Mouse (Mus musculus) CD8-positive naive resting alpha-beta T cell, adult 2 months (primary cell): ENCODE measurements at regions not wholly inside any gene's neighbourhood (a gene's known extent, or its start where the extent isn't known, plus 50 kb on each side); places are given as distances from the start of the nearest gene placed in this dataset.

Source experiments
- DNase-seq, 2 experiments: peaks; one replicate each; pipeline ENCODE4 v3.0.0; 2022; ENCODE audit warnings: low read depth in 2 of 2, low spot score in 2 of 2

DNA sequence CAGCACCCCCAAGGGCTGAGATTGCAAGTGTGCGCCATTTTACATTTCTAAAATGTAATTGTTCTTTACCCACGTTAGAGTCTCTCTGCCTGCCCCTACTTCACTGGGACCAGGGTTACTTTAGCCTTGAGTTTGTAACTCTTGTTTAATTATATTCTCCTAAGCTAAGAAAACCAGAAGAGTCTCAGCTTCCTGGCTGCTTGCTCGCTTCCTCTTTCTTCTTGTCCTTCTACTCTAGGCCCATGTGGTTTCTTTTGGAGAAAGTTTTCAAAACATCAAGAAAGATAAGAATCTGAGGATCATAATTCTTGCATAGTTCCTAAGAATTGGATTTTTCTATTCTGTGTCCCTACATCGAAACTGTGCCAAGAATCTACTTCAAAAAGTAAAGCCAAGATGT is 228.6 kb downstream of the Tmsb4x start:
- DNase-seq, result no peak

DNA sequence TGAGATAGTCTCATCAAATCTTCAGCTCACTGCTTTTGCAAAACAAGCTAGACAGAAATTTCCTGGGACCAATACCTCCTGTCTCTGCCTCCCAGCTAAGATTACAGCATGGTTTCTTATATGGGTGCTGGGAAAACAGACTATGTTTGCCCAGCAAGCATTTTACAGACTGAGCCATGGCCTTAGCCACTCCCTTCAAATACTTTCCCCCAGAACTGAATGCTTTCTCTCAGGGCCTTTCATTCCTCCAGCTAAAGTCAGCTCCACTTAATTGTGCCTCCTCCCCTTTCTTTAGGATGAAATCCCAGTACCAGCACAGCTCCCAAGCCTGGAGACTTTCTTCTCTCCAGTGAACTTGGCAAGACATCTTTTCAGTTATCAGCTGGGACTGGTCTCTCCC is 232.1 kb downstream of the Tmsb4x start:
- no peak for DNase-seq

DNA sequence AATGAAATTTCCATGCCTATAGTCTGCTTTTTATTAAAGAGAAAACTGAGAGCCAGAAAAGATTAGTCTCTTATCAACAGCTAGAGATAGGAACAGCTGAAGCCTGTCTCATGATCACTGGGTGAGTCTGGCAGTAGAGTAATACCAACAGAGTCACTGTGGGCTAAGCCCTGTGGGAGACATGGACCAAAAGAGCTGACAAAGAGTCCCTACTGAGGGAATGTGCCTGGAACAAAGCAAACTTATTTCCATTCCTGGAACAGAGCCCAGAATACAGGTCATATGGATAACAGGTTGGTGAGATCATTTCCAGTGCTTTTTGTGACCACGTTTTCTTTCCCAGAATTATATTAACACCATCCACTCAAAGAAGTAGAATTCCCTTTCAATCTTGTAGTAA is 237.4 kb downstream of the Tmsb4x start:
- no peak for DNase-seq

- DNase-seq, result no peak
Measured at GRCm38 (mm10) chrX:166964656-166965582, 244.2 kb downstream of the Tmsb4x start.

DNA sequence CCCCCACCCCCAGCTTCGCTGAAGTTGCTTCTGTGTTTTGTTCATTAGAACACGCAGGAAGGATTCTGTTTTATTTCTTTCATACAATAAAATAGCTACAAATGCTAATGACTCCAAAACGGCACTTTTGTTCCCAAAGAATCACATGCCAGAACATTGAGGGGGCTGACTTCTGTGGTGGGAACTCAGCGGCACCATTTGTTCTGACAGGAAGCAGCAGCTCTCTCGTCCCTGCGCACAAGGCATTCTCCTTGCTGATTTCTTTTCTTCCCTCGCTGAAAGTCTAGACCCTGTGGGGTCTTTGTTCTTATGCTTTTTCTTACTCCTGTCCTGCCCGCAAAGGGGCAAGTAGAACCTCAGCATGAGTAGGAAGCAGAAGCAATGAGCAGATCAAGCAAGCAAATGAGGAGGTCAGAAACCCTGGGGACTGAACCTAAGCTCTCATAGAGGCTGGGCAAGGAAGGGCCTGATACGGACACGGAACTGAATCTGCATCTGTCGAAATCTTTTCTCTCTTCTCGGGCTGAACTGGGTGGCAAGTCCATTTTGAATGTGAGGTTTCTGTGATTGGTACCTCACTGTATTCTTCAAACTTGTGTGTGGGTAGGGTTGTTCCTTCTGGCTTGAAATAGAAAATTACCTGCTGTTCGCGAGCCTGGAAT is 256.5 kb downstream of the Tmsb4x start:
- DNase-seq, result peak in 1 of 2 experiments; percentile 9

GRCm38 (mm10) chrX:166951011-166951410 is 258.1 kb downstream of the Tmsb4x start:
- no peak for DNase-seq

DNA sequence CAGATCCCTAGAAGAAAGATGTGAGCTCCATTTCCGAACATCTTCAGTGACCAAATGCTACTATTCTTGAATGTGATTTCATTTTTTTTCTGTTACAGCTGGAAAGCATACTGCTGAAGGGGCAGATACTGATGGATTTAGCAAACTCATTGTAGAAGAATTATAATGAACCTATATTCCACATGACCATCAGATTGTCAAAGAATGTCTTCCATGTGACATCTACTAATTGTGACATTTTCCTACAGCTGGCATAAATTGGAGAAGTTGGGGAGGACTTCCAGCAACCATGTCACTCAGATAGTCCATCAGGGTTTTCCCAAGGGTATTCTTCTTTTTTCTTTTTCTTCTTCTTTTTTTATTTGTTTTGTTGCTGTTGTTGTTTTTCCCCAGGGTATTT is 263.2 kb downstream of the Tmsb4x start:
- no peak for DNase-seq

- no peak for DNase-seq
Measured at GRCm38 (mm10) chrX:166945476-166945875, 263.6 kb downstream of the Tmsb4x start.

GRCm38 (mm10) chrX:166933766-166934165 is 275.3 kb downstream of the Tmsb4x start:
- no peak for DNase-seq

DNA sequence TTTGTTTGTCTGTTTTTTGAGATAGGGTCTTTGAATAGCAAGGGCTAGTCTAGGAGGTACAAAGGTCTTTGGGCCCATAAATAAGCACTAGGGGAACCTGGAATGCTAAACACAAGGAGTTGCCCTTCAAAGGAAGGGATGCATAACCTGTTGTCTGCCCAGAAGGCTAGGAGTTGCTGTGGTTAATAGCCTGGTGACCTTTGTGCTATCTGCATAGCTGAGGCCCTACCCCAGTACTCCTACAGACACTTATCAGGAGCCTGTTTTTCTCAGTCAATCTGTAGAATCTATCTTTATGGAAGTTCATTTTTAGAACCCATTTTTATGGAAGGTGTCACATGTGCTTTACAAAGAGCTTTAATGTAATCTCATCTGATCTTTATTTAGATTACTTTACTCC is 276.6 kb downstream of the Tmsb4x start:
- no peak for DNase-seq

GRCm38 (mm10) chrX:166931048-166931447 is 278.1 kb downstream of the Tmsb4x start:
- DNase-seq, result no peak

- no peak for DNase-seq
Measured at GRCm38 (mm10) chrX:166929716-166930420, 279.2 kb downstream of the Tmsb4x start.

DNA sequence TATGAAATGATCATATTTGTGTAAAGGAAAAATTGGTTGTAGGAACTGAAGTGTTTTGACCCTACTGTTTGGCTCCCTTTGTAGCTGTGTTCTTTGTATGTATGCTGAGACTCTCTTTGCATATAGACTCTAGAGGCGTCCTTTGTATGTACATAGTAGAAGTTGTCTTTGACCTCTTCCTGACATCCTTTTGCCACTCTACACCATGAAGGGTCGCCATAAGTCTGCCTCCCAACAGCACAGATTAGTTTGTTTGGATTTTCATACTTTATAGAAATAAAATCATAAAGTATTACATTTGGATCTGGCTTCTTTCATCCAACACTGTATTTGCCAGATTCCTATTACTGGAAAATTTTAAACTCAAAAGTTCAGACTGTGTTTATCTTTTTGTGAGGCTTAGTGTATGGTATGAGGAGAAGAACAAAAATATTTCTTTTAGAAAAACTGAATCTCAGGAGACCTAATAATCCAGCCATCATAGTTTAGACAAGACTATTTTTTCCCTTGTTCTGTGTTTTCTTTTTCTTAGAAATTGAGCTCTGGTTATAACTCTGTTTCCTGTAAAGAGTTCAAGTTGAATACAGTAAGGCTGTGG is 293.7 kb downstream of the Tmsb4x start:
- no peak for DNase-seq

GRCm38 (mm10) chrX:166906602-166907001 is 302.5 kb downstream of the Tmsb4x start:
- DNase-seq, result no peak

DNA sequence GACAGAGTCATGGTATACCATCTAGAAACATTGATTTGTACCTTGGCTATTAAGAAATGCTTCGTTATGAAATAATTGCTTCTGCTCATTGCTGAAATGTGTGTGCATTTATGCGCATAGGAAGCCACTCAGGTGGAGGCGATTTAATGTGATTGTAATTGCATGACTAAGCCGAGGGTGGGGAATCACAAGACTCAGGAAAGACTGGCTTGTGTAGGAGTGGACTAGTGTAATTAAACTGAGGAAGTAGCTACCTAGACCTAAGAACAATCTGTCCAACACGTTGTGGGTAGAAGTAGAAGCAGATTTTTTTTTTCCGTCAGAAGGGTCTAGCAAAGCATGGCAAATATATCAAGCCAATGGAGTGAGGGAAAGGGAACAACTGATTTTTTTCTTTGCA is 308.4 kb downstream of the Tmsb4x start:
- DNase-seq, result no peak

DNA sequence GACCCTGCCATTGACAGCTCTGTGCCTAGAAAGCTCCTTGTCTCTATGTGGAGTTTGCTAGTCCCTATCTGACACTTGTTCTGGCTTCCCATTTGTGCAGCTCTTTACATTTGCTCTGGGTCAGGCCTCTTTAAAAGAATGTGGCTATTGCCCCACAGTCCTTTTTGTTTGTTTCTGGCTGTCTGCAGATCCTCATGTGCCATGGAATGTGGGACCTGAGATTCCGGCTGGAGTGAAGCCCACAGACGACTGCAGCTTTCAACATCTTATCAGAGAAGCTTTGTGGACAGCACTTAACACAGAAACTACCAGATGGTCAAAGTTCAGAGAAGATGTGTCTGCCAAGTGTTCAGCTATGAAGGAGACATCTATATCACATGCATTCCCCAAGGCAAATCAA is 309.7 kb upstream of the Egfl6 start:
- DNase-seq, result no peak

GRCm38 (mm10) chrX:166886417-166886816 is 300.9 kb upstream of the Egfl6 start:
- no peak for DNase-seq

DNA sequence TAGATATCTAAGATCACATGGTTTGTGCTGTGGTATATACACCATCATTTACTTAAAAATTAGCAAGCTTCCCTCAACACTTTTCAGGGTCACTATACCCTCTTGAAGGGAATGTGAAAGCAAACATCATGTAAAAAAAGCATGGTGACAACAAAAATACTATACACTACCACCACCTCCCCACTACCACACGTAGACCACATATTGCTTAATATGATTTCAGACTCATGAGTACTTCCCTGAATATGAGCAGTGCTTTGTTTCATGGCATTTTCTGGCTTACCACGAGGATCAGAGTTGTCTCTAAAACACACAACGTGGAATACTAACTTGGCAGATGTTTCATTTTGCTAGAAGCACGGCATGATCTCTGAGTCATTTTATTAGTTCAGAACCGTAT is 284.0 kb upstream of the Egfl6 start:
- no peak for DNase-seq

- DNase-seq, result no peak
Measured at GRCm38 (mm10) chrX:166867692-166868091, 282.2 kb upstream of the Egfl6 start.
